Mouse (Mus musculus): ENCODE data around the gene Myo3b. TPM values are rescaled to one million over a fixed set of nuclear protein-coding genes. Genes with fewer than 3 reads are reported as not detected.
"Not testable (repeated sequence)": the region's sequence is repeated elsewhere in the genome, so short reads cannot be mapped to it uniquely, and the experiment has no call there.

Myo3b gene
- not detected in 2 replicates for polyA plus RNA-seq (2016; fragmentation: Nextera tagmentation; extraction: Ambion mirVana)

DNA sequence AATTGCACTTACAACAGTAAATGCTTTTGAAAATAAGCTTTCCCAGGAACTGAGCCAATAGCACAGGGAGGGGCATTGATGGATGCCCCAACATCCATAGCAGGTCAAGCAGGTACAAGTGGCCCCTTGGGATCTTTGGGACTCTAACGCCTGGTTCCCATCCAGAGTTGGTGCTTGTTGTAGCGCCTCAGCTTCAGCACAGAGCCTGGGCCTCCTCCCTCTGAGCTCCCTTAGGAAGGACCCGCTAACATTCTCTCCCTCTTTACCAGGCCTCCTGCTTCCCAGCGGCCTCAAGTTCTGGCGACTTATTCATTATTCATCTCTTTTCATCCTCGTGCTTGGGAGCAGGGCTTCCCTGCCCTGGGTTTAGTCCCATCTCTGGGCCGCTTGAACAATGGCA is at the start of gene Myo3b:
Gene Myo3b, plus strand, starts transcription at position 375 of the 400 bp plus-strand sequence.
- WGBS: 23% methylated on average over 7 of the region's 7 CpGs
- H3K27ac ChIP-seq (replicated peaks): peak within 1 kb of the TSS; percentile 29
- no peak for DNase-seq (ENCODE audit: low spot score)

DNA sequence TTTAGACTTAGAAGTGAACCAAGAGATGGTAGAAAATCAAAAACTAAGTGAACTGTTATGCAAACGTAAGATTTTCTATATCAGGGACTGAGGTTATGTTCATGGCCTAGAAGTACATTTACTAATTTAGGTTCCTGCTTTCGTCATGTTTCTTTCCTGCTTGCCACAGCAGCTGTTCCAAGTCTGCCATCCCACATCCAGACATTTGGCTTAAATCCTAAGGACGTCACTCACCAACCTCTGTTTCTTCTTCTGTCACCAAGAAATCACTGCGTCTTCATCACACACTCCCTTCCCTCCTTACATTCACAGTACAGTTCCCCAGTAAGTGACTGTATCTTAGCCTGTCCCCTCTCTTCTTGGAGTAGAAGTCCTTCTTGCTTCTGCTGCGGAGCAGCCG is 49.7 kb upstream of the Myo3b start:
- 97% methylated on average over 6 of the region's 6 CpGs for WGBS
- H3K9me3 ChIP-seq (replicated peaks): no peaks in the 10 kb centered on the region
- no peak overlapping the region for H3K4me3 ChIP-seq
- H3K4me1 ChIP-seq: no peaks in the 10 kb centered on the region
- DNase-seq (ENCODE audit: low spot score): no peak
- H3K27me3 ChIP-seq (ENCODE audit: low read depth, poor library complexity, severe bottlenecking): no peaks in the 10 kb centered on the region
- H3K36me3 ChIP-seq: peaks cover 58% of the 10 kb centered on the region
- no peak overlapping the region for H3K27ac ChIP-seq (replicated peaks)

More for the DNA sequence above, at the start of gene Myo3b:
- Histone ChIP-seq H3K27me3 (ENCODE audit: low read depth, poor library complexity, severe bottlenecking) (no peaks in the 10 kb centered on the region), H3K36me3 (no peaks in the 10 kb centered on the region), H3K4me3 (no peak within 1 kb of the TSS), H3K4me1 (peaks cover 16% of the 10 kb centered on the region), H3K9me3 (replicated peaks) (no peaks in the 10 kb centered on the region)

DNA sequence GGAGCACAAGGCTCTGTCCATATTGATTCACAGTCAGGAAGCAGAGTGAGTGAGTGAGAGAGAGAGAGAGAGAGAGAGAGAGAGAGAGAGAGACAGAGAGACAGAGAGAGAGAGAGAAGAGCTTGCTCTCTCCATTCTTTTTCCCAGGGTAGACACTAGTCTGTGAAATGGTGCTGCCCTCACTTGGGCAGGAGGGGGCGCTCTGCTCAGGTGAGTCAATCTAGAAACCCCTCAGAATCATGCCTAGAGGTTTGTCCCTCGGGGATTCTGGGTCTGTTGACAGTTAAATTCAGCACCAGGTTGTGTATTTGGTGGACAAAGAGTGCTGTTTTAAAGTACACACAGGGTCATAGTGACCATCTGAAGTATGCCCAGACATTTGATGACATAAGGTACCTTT is 48.3 kb upstream of the Myo3b start:
- no peak overlapping the region for H3K4me3 ChIP-seq
- peaks cover 62% of the 10 kb centered on the region for H3K36me3 ChIP-seq
- H3K27ac ChIP-seq (replicated peaks): no peak overlapping the region
- H3K9me3 ChIP-seq (replicated peaks): no peaks in the 10 kb centered on the region
- WGBS: 48% methylated on average over 2 of the region's 2 CpGs
- H3K4me1 ChIP-seq: no peaks in the 10 kb centered on the region
- H3K27me3 ChIP-seq (ENCODE audit: low read depth, poor library complexity, severe bottlenecking): no peaks in the 10 kb centered on the region
- DNase-seq (ENCODE audit: low spot score): no peak

DNA sequence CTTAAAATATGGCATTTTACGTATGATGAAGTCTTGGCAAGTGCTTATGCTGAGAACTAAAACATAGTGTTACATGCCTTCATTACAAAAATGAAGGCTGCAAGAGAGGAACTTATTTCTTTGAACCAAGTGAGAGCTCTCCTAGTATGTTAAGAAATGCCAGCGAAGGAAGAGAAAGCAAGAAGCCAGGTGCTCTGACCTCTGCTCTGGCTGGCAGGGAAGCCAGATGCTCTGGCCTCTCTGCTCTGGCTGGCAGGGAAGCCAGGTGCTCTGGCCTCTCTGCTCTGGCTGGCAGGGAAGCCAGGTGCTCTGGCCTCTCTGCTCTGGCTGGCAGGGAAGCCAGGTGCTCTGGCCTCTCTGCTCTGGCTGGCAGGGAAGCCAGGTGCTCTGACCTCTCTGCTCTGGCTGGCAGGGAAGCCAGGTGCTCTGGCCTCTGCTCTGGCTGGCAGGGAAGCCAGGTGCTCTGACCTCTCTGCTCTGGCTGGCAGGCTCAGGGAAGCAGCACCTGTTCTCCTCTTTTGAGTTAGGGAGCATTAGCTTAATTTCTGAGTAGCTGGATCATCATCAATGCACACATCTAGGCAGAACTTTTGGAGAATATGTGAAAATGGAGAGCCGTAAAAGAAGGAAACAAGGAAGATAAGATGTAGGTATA is 44.7 kb upstream of the Myo3b start:
- not testable (repeated sequence) for H3K4me1 ChIP-seq; DNase-seq (ENCODE audit: low spot score); H3K4me3 ChIP-seq; H3K27me3 ChIP-seq (ENCODE audit: low read depth, poor library complexity, severe bottlenecking); H3K27ac ChIP-seq (replicated peaks); H3K9me3 ChIP-seq (replicated peaks)
- WGBS: 89% methylated on average over 3 of the region's 3 CpGs
- peaks cover 75% of the 10 kb centered on the region for H3K36me3 ChIP-seq

GRCm38 (mm10) chr2:69994779-69995178 is 44.1 kb upstream of the Myo3b start:
- Histone ChIP-seq H3K4me3 (no peak overlapping the region), H3K27ac (replicated peaks) (no peak overlapping the region), H3K36me3 (peaks cover 69% of the 10 kb centered on the region), H3K27me3 (ENCODE audit: low read depth, poor library complexity, severe bottlenecking) (no peaks in the 10 kb centered on the region), H3K4me1 (no peaks in the 10 kb centered on the region), H3K9me3 (replicated peaks) (no peaks in the 10 kb centered on the region)
- WGBS: 92% methylated on average over 2 of the region's 2 CpGs
- no peak for DNase-seq (ENCODE audit: low spot score)

DNA sequence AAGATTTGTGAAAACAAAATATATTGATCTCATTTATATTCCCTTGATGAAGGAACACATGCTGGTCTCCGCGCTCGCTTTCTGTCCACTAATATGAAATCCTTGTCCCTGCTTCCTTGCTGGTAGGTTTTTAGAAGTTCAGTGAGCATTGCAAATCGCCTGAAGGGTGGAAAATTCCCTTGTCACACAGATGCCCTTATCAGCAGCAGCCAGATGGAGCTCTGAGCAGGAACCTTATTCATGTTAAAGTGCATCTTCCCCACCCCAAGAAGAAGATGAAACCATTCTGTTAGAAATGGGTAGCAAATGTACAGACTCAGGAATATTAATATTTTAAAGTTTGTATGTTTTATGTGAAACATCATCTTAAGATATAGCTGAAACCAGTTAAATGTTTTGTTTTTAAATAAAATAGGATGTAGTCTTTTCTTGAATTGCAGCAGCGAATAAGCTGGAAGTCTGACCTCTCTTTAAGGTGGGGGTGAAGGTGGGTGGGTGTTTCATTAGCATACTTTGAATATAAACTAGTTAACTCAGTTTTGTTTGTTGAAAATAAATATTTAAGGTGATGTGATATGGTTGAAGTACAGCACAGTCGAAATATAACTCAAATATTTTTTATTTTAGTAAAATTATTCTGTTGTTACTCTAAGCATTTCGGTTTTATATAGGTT is 39.7 kb upstream of the Myo3b start:
- Histone ChIP-seq H3K27ac (replicated peaks) (no peak overlapping the region), H3K4me3 (no peak overlapping the region), H3K9me3 (replicated peaks) (no peaks in the 10 kb centered on the region), H3K4me1 (no peaks in the 10 kb centered on the region), H3K36me3 (peaks cover 70% of the 10 kb centered on the region), H3K27me3 (ENCODE audit: low read depth, poor library complexity, severe bottlenecking) (no peaks in the 10 kb centered on the region)
- 88% methylated on average over 7 of the region's 7 CpGs for WGBS
- peak; percentile 18 for DNase-seq (ENCODE audit: low spot score)

DNA sequence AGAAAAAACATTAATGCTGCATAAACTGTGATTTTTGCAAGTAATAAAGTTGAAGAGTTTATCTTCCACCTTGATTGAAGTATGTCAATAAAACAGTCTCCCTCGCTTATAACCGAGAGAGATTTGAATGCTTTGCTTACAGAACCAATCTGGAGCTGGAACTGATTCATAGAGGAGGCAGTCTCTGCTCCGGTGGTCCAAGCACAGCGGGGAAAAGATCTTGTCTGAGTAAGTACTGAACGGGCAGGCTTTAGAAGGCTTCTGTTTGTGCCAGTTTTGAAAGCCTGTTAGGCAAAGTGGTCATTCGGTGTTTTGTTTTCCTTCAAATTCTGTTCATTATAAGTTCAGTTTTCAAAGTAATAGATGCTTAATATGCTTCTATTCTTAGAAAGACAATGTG is 38.6 kb upstream of the Myo3b start:
- Histone ChIP-seq H3K4me3 (no peak overlapping the region), H3K36me3 (peaks cover 69% of the 10 kb centered on the region), H3K9me3 (replicated peaks) (no peaks in the 10 kb centered on the region), H3K27ac (replicated peaks) (no peak overlapping the region), H3K4me1 (no peaks in the 10 kb centered on the region), H3K27me3 (ENCODE audit: low read depth, poor library complexity, severe bottlenecking) (no peaks in the 10 kb centered on the region)
- WGBS: 87% methylated on average over 6 of the region's 6 CpGs
- no peak for DNase-seq (ENCODE audit: low spot score)

- no peaks in the 10 kb centered on the region for H3K9me3 ChIP-seq (replicated peaks)
- no peaks in the 10 kb centered on the region for H3K27me3 ChIP-seq (ENCODE audit: low read depth, poor library complexity, severe bottlenecking)
- H3K27ac ChIP-seq (replicated peaks): no peak overlapping the region
- H3K4me1 ChIP-seq: no peaks in the 10 kb centered on the region
- DNase-seq (ENCODE audit: low spot score): no peak
- H3K4me3 ChIP-seq: no peak overlapping the region
- 91% methylated on average over 2 of the region's 2 CpGs for WGBS
- H3K36me3 ChIP-seq: peaks cover 66% of the 10 kb centered on the region
Observed at GRCm38 (mm10) chr2:70006492-70006891, 32.4 kb upstream of the Myo3b start.

GRCm38 (mm10) chr2:70012941-70013340 is 26.0 kb upstream of the Myo3b start:
- H3K4me3 ChIP-seq: no peak overlapping the region
- H3K36me3 ChIP-seq: peaks cover 73% of the 10 kb centered on the region
- 93% methylated on average over 8 of the region's 8 CpGs for WGBS
- no peaks in the 10 kb centered on the region for H3K4me1 ChIP-seq
- DNase-seq (ENCODE audit: low spot score): no peak
- H3K27me3 ChIP-seq (ENCODE audit: low read depth, poor library complexity, severe bottlenecking): no peaks in the 10 kb centered on the region
- H3K9me3 ChIP-seq (replicated peaks): no peaks in the 10 kb centered on the region
- H3K27ac ChIP-seq (replicated peaks): no peak overlapping the region

DNA sequence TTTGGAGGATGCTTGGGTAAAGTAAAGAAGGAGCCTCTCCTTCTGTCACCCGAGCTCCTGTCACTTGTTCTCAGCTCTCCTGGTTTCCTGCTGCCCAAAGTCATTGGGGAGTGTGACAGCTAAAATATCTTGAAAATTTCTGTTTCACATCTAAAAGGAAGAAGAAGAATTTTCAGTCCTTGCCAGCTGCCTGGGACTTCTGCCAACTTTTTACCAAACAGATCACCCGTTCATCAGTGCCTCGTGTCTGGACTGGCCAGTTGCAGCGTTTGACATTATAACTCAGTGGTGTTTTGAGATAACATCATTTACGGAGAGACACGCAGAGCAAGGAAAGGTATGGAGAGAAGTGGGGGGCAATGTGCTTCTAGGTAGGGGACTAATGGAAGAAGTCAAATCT is 20.7 kb upstream of the Myo3b start:
- peaks cover 79% of the 10 kb centered on the region for H3K36me3 ChIP-seq
- 90% methylated on average over 6 of the region's 6 CpGs for WGBS

DNA sequence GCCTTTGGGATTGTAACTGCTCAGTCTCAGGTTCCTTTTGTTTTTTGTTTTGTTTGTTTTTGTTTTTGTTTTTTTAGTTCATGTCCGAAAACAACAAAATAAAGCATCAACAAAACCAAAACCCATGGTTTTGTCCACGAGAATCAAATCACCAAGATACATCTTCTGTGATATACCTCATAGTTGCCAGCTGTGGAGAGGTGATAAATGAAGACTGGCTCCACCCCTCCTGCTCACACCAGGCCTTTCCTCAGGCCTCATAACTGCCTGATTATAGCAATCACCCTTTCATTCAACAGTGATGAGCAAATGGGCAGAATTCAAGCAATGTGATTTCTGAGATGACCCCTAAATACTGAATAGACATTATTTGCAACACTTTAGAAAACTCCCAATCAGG is 14.5 kb upstream of the Myo3b start:
- Histone ChIP-seq H3K36me3 (peaks cover 45% of the 10 kb centered on the region), H3K27ac (replicated peaks) (no peak overlapping the region), H3K9me3 (replicated peaks) (peaks cover 5% of the 10 kb centered on the region; the same call in 1 of the 2 replicates), H3K27me3 (ENCODE audit: low read depth, poor library complexity, severe bottlenecking) (no peaks in the 10 kb centered on the region), H3K4me3 (no peak overlapping the region), H3K4me1 (no peaks in the 10 kb centered on the region)
- WGBS: 86% methylated on average over 2 of the region's 2 CpGs
- DNase-seq (ENCODE audit: low spot score): no peak

More for the DNA sequence above, 20.7 kb upstream of the Myo3b start:
- H3K9me3 ChIP-seq (replicated peaks): no peaks in the 10 kb centered on the region
- H3K4me1 ChIP-seq: no peaks in the 10 kb centered on the region
- H3K27me3 ChIP-seq (ENCODE audit: low read depth, poor library complexity, severe bottlenecking): no peaks in the 10 kb centered on the region
- no peak for DNase-seq (ENCODE audit: low spot score)
- H3K27ac ChIP-seq (replicated peaks): no peak overlapping the region
- H3K4me3 ChIP-seq: no peak overlapping the region

- Histone ChIP-seq H3K27ac (replicated peaks) (no peak overlapping the region), H3K4me1 (no peaks in the 10 kb centered on the region), H3K9me3 (replicated peaks) (peaks cover 5% of the 10 kb centered on the region; the same call in 1 of the 2 replicates), H3K27me3 (ENCODE audit: low read depth, poor library complexity, severe bottlenecking) (no peaks in the 10 kb centered on the region), H3K36me3 (peaks cover 36% of the 10 kb centered on the region), H3K4me3 (no peak overlapping the region)
- no peak for DNase-seq (ENCODE audit: low spot score)
- WGBS: 91% methylated on average over 5 of the region's 5 CpGs
Observed at GRCm38 (mm10) chr2:70025711-70026110, 13.2 kb upstream of the Myo3b start.

DNA sequence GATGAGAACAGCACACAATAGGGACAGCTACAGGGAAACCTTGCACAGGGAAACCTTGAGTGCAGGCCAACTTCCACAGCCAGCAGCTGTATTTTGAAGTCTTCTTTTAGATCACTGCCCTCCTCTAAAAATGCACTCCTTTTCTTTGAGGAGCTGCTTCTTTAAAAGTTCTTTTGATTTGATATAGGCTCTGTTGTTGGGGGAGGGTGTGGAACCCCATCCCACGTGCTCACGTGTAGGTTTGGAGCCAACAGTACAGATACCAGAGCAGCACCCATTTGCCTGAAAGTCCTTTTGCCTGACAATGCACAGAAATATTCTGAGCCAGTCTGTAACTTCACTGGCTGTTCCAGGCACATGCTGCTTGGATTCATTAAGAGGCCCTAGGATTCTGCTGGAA is 7.5 kb upstream of the Myo3b start:
- peaks cover 8% of the 10 kb centered on the region; the same call in 1 of the 2 replicates for H3K4me1 ChIP-seq
- H3K27ac ChIP-seq (replicated peaks): no peak overlapping the region
- no peak overlapping the region for H3K4me3 ChIP-seq
- H3K27me3 ChIP-seq (ENCODE audit: low read depth, poor library complexity, severe bottlenecking): no peaks in the 10 kb centered on the region
- H3K36me3 ChIP-seq: 0 out of 2 replicates have a peak, but pooled peaks cover 4% of the 10 kb centered on the region
- H3K9me3 ChIP-seq (replicated peaks): peaks cover 5% of the 10 kb centered on the region; the same call in 1 of the 2 replicates
- no peak for DNase-seq (ENCODE audit: low spot score)
- 91% methylated on average over 2 of the region's 2 CpGs for WGBS

All from midbrain, embryonic 10.5 days (tissue).